Mouse (Mus musculus): ENCODE results near the gene Slc25a40.

Slc25a40 gene

GRCm38 (mm10) chr5:8491778-8492177, 69.1 kb downstream of the Slc25a40 start:
- DNase-seq: no peak
